Mouse (Mus musculus): Measurements from ENCODE around the gene Spsb2. TPM values are rescaled to one million over a fixed set of nuclear protein-coding genes. Genes with fewer than 3 reads are reported as not detected.

Spsb2 gene
- polyA plus RNA-seq, 1 experiment from 2014 or later: 8.0 TPM

Other genes starting within 250 kb of the Spsb2 start
- not detected in 2 replicates for gene C1rb, start 238.4 kb upstream of the Spsb2 start, polyA plus RNA-seq (2014; fragmentation: Nextera tagmentation; extraction: Ambion mirVana)
- gene C1s2, start 172.6 kb upstream of the Spsb2 start, polyA plus RNA-seq (2014; fragmentation: Nextera tagmentation; extraction: Ambion mirVana): not detected in 2 replicates
- 58.6 and 60.0 TPM in 2 replicates for gene Lpcat3, start 145.6 kb upstream of the Spsb2 start, polyA plus RNA-seq (2014; fragmentation: Nextera tagmentation; extraction: Ambion mirVana)
- 201 and 205 TPM in 2 replicates for gene Emg1, start 96.5 kb upstream of the Spsb2 start, polyA plus RNA-seq (2014; fragmentation: Nextera tagmentation; extraction: Ambion mirVana)
- 290 and 305 TPM in 2 replicates for gene Phb2, start 96.3 kb upstream of the Spsb2 start, polyA plus RNA-seq (2014; fragmentation: Nextera tagmentation; extraction: Ambion mirVana)
- gene Ptpn6, start 69.9 kb upstream of the Spsb2 start, polyA plus RNA-seq (2014; fragmentation: Nextera tagmentation; extraction: Ambion mirVana): 13.7 and 15.3 TPM in 2 replicates
- 445 and 505 TPM in 2 replicates for gene Grcc10, start 67.3 kb upstream of the Spsb2 start, polyA plus RNA-seq (2014; fragmentation: Nextera tagmentation; extraction: Ambion mirVana)
- gene Gm45234, start 52.6 kb upstream of the Spsb2 start, polyA plus RNA-seq (2014; fragmentation: Nextera tagmentation; extraction: Ambion mirVana): not detected in 2 replicates
- 15.0 and 18.5 TPM in 2 replicates for gene Atn1, start 52.1 kb upstream of the Spsb2 start, polyA plus RNA-seq (2014; fragmentation: Nextera tagmentation; extraction: Ambion mirVana)
- 9.5 and 9.7 TPM in 2 replicates for gene Eno2, start 39.0 kb upstream of the Spsb2 start, polyA plus RNA-seq (2014; fragmentation: Nextera tagmentation; extraction: Ambion mirVana)
- 0.32 and 0.35 TPM in 2 replicates for gene Lrrc23, start 28.9 kb upstream of the Spsb2 start, polyA plus RNA-seq (2014; fragmentation: Nextera tagmentation; extraction: Ambion mirVana)
- gene Tpi1, start 5.6 kb downstream of the Spsb2 start, polyA plus RNA-seq (2014; fragmentation: Nextera tagmentation; extraction: Ambion mirVana): 844 and 872 TPM in 2 replicates
- 121 and 123 TPM in 2 replicates for gene Usp5, start 20.8 kb downstream of the Spsb2 start, polyA plus RNA-seq (2014; fragmentation: Nextera tagmentation; extraction: Ambion mirVana)
- 151 and 163 TPM in 2 replicates for gene Cdca3, start 20.9 kb downstream of the Spsb2 start, polyA plus RNA-seq (2014; fragmentation: Nextera tagmentation; extraction: Ambion mirVana)
- gene Gnb3, start 31.6 kb downstream of the Spsb2 start, polyA plus RNA-seq (2014; fragmentation: Nextera tagmentation; extraction: Ambion mirVana): 1.4 and 1.5 TPM in 2 replicates
- 43.2 and 43.9 TPM in 2 replicates for gene P3h3, start 49.1 kb downstream of the Spsb2 start, polyA plus RNA-seq (2014; fragmentation: Nextera tagmentation; extraction: Ambion mirVana)
- 0.91 and 1.0 TPM in 2 replicates for gene Gpr162, start 55.3 kb downstream of the Spsb2 start, polyA plus RNA-seq (2014; fragmentation: Nextera tagmentation; extraction: Ambion mirVana)
- gene Cd4, start 79.6 kb downstream of the Spsb2 start, polyA plus RNA-seq (2014; fragmentation: Nextera tagmentation; extraction: Ambion mirVana): 0.28 and 0.43 TPM in 2 replicates
- gene Lag3, start 103.0 kb downstream of the Spsb2 start, polyA plus RNA-seq (2014; fragmentation: Nextera tagmentation; extraction: Ambion mirVana): 1.3 and 1.5 TPM in 2 replicates
- 320 TPM in 2 replicates for gene Ptms, start 111.4 kb downstream of the Spsb2 start, polyA plus RNA-seq (2014; fragmentation: Nextera tagmentation; extraction: Ambion mirVana)
- 341 and 354 TPM in 2 replicates for gene Mlf2, start 122.7 kb downstream of the Spsb2 start, polyA plus RNA-seq (2014; fragmentation: Nextera tagmentation; extraction: Ambion mirVana)
- gene Cops7a, start 156.9 kb downstream of the Spsb2 start, polyA plus RNA-seq (2014; fragmentation: Nextera tagmentation; extraction: Ambion mirVana): 139 and 141 TPM in 2 replicates
- gene Pianp, start 188.0 kb downstream of the Spsb2 start, polyA plus RNA-seq (2014; fragmentation: Nextera tagmentation; extraction: Ambion mirVana): 4.4 and 6.0 TPM in 2 replicates
- gene Zfp384, start 200.5 kb downstream of the Spsb2 start, polyA plus RNA-seq (2014; fragmentation: Nextera tagmentation; extraction: Ambion mirVana): 15.1 and 15.7 TPM in 2 replicates
- 118 and 119 TPM in 2 replicates for gene Ing4, start 231.1 kb downstream of the Spsb2 start, polyA plus RNA-seq (2014; fragmentation: Nextera tagmentation; extraction: Ambion mirVana)
- gene Acrbp, start 241.0 kb downstream of the Spsb2 start, polyA plus RNA-seq (2014; fragmentation: Nextera tagmentation; extraction: Ambion mirVana): 15.8 and 18.6 TPM in 2 replicates

Measured in stomach, embryonic 14.5 days (tissue).